Mouse (Mus musculus): ENCODE results near the gene Limd2. TPM values are rescaled to one million over a fixed set of nuclear protein-coding genes. Genes with fewer than 3 reads are reported as not detected.

Gene Limd2
- polyA plus RNA-seq, 1 experiment: 114 TPM

GRCm38 (mm10) chr11:106193371-106194154, 32.9 kb upstream of the Limd2 start:
- Histone ChIP-seq H3K4me3 (replicated peaks; ENCODE audit: extremely low read depth, low read depth, low read length) (peak overlapping the region; percentile 77), H3K4me1 (ENCODE audit: control insufficient read depth, insufficient read depth, low read length) (peaks cover 2% of the 10 kb centered on the region)
- WGBS: under 1% methylated on average over 43 of the region's 44 CpGs
- TF ChIP-seq CTCF (IDR thresholded peaks at IDR 0.05; ENCODE audit: insufficient read depth, low read length) (no peak), POLR2A (IDR thresholded peaks at IDR 0.05; ENCODE audit: borderline replicate concordance, extremely low read depth, low read depth, low read length) (peak; percentile 97)
- peak; percentile 94 for DNase-seq

GRCm38 (mm10) chr11:106192657-106193370, 32.2 kb upstream of the Limd2 start:
- Histone ChIP-seq H3K4me1 (ENCODE audit: control insufficient read depth, insufficient read depth, low read length) (peaks cover 2% of the 10 kb centered on the region), H3K4me3 (replicated peaks; ENCODE audit: extremely low read depth, low read depth, low read length) (peak overlapping the region; percentile 77)
- 8% methylated on average over 19 of the region's 19 CpGs for WGBS
- TF ChIP-seq CTCF (IDR thresholded peaks at IDR 0.05; ENCODE audit: insufficient read depth, low read length) (no peak), POLR2A (IDR thresholded peaks at IDR 0.05; ENCODE audit: borderline replicate concordance, extremely low read depth, low read depth, low read length) (no peak)
- DNase-seq: no peak

DNA sequence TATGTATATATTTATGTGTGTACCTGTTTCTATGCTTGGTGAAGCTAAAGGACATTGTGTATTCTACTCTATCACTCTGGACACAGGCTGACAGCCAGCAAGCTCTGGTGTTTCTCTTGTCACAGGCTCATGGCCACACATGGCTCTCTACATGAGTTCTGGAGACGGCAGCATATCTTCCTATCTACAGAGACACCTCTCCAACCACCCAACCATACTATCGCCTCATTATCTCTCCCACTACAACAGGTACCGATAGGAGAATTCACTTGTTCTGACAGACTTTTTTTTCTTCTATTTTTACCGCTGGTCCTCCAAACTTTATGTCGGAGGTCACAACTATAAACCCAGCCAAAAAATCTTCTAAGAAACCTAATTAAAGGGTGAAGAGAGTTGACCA, 31.6 kb upstream of the Limd2 start:
- Histone ChIP-seq H3K4me3 (replicated peaks; ENCODE audit: extremely low read depth, low read depth, low read length) (no peak overlapping the region), H3K4me1 (ENCODE audit: control insufficient read depth, insufficient read depth, low read length) (peaks cover 2% of the 10 kb centered on the region)
- DNase-seq: no peak
- 70% methylated on average over 5 of the region's 5 CpGs for WGBS
- TF ChIP-seq CTCF (IDR thresholded peaks at IDR 0.05; ENCODE audit: insufficient read depth, low read length) (no peak), POLR2A (IDR thresholded peaks at IDR 0.05; ENCODE audit: borderline replicate concordance, extremely low read depth, low read depth, low read length) (no peak)

DNA sequence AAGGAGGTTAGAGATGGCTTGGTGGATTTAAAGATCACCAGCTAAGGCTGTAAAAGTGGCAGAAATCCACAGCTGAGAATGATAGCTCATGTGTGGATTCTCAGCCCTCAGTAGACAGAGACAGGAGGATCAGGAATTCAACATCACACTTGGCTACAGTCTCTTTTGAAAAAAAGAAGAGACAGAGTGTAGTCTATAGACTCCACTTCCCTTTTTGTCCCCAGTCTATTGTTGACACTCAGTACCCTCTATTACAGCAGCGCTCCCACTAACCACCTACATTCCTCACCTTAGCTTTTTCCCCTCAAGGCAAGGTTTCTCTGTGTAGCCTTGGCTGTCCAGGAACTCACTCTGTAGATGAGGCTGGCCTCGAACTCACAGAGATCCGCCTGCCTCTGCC, 31.1 kb upstream of the Limd2 start:
- Histone ChIP-seq H3K4me1 (ENCODE audit: control insufficient read depth, insufficient read depth, low read length) (peaks cover 2% of the 10 kb centered on the region), H3K4me3 (replicated peaks; ENCODE audit: extremely low read depth, low read depth, low read length) (no peak overlapping the region)
- 96% methylated on average over 3 of the region's 3 CpGs for WGBS
- TF ChIP-seq CTCF (IDR thresholded peaks at IDR 0.05; ENCODE audit: insufficient read depth, low read length) (no peak), POLR2A (IDR thresholded peaks at IDR 0.05; ENCODE audit: borderline replicate concordance, extremely low read depth, low read depth, low read length) (no peak)
- no peak for DNase-seq

DNA sequence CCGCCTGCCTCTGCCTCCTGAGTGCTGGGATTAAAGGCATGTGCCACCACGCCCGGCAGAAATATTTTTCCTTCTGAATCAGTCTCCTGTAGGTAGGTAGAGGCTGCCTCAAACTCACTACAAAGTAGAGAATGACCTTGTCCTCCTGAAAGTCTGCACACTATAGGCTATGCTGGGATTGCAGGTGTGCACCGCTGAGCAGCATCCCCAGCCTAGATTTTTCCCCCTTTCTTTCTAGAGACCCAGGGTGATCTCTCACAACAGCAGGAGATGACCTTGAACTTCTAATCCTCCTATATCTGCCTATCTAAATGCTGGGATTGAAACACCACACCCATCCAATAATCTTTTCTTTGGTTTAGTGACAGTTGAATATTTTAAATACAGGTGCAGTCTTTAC, 26.7 kb upstream of the Limd2 start:
- WGBS: 89% methylated on average over 4 of the region's 4 CpGs
- Histone ChIP-seq H3K4me1 (ENCODE audit: control insufficient read depth, insufficient read depth, low read length) (no peaks in the 10 kb centered on the region), H3K4me3 (replicated peaks; ENCODE audit: extremely low read depth, low read depth, low read length) (no peak overlapping the region)
- no peak for DNase-seq
- TF ChIP-seq POLR2A (IDR thresholded peaks at IDR 0.05; ENCODE audit: borderline replicate concordance, extremely low read depth, low read depth, low read length) (no peak), CTCF (IDR thresholded peaks at IDR 0.05; ENCODE audit: insufficient read depth, low read length) (no peak)

GRCm38 (mm10) chr11:106180449-106180801, 19.8 kb upstream of the Limd2 start:
- WGBS: 80% methylated on average over 2 of the region's 2 CpGs

DNA sequence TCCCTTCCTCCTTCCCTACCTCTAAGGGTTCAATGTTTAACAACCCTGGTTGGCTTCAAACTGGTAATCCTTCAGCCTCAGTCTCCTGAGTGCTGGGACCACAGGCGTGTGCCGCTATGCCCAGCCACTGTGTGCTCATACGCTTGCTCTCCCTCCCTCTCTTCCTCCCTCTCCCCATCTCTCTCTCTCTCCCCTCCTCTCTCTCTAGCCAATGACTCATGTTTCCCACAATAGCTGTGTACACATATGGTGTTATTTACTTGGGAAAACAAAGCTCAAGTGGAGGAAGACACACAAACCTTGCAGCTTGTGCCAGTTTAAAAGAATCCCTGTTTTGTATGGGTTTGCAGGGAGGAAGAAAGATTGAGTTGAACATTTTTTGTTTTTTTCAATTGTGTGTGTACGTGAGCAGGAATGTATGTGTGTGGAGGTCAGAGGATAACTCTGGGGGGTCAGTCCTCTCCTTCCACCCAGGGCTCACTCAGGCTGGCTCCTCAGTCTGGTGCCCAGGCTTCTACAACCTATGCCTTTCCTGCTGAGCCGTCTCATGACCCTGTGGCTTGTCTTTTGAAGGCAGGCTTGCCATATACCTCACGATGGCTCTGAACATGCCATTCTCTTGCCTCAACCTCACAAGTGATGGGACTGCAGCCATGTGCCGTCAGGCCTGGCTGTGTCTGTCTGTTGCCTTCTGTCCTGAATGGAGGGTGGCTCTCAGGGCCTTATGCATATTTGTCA, 19.2 kb upstream of the Limd2 start:
- Histone ChIP-seq H3K4me1 (ENCODE audit: control insufficient read depth, insufficient read depth, low read length) (peaks cover 5% of the 10 kb centered on the region; the same call in 1 of the 2 replicates), H3K4me3 (replicated peaks; ENCODE audit: extremely low read depth, low read depth, low read length) (no peak overlapping the region)
- 61% methylated on average over 7 of the region's 7 CpGs for WGBS
- TF ChIP-seq POLR2A (IDR thresholded peaks at IDR 0.05; ENCODE audit: borderline replicate concordance, extremely low read depth, low read depth, low read length): no peak
- no peak for TF ChIP-seq CTCF (IDR thresholded peaks at IDR 0.05; ENCODE audit: insufficient read depth, low read length)
- DNase-seq: no peak

More at GRCm38 (mm10) chr11:106180449-106180801, 19.8 kb upstream of the Limd2 start:
- Histone ChIP-seq H3K4me1 (ENCODE audit: control insufficient read depth, insufficient read depth, low read length) (peaks cover 5% of the 10 kb centered on the region; the same call in 1 of the 2 replicates), H3K4me3 (replicated peaks; ENCODE audit: extremely low read depth, low read depth, low read length) (no peak overlapping the region)
- no peak for DNase-seq
- TF ChIP-seq CTCF (IDR thresholded peaks at IDR 0.05; ENCODE audit: insufficient read depth, low read length) (no peak), POLR2A (IDR thresholded peaks at IDR 0.05; ENCODE audit: borderline replicate concordance, extremely low read depth, low read depth, low read length) (no peak)

DNA sequence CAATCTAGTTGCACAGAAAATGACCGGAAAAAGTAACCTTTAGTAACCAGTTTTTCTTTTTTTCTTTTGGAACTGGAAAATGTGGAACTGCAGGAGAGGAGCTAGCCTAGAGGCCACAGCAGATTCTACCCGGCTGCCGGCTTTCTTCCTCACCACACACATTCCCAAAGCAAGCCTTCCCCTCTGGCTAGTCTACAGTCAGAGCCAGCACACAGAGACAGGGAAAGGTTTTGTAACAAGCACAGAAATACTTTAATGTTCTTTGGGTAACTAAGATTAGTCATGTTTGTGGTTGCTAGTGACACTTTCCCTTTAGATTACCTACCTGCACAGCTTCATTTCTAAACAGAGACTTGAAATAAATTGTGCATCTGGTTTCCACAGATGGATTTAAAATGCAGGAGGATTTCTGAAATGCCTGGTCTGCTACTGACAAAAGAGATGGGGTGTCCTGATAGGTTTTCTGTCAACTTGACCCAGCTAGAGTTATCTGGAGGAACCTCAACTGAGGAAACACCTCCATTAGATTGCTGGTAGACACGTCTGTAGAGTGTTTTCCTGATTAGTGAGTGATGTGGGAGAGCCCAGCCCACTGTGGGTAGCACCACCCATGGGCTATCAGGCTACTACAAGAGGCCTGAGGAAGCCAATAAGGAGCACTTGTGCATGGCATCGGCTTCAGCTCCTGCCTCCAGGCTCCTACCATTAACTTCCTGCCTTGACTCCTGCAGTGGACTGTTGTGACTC, 17.5 kb upstream of the Limd2 start:
- TF ChIP-seq POLR2A (IDR thresholded peaks at IDR 0.05; ENCODE audit: borderline replicate concordance, extremely low read depth, low read depth, low read length): no peak
- no peak for TF ChIP-seq CTCF (IDR thresholded peaks at IDR 0.05; ENCODE audit: insufficient read depth, low read length)
- Histone ChIP-seq H3K4me1 (ENCODE audit: control insufficient read depth, insufficient read depth, low read length) (peaks cover 5% of the 10 kb centered on the region; the same call in 1 of the 2 replicates), H3K4me3 (replicated peaks; ENCODE audit: extremely low read depth, low read depth, low read length) (no peak overlapping the region)
- 55% methylated on average over 5 of the region's 5 CpGs for WGBS
- DNase-seq: no peak

DNA sequence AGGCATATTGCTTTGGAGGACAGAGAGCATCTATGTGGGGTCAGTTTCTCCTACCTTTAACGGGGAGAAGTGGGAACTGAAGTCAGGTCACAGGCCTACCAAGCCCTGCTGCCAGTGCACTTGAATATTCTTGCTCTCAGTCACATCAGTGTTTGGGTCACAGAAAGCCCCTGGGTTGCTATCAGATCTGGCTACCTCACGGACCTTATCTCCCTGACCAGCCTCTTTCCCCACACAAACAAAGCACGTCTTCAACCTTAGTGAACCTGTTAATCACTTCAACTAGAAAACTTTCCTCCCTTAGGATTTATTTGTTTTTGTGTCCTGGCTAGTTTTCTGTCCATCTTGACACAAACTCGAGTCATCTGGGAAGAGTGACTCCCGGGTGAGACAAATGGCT, 15.7 kb upstream of the Limd2 start:
- H3K4me3 ChIP-seq (replicated peaks; ENCODE audit: extremely low read depth, low read depth, low read length): no peak overlapping the region
- DNase-seq: no peak
- H3K4me1 ChIP-seq (ENCODE audit: control insufficient read depth, insufficient read depth, low read length): peaks cover 5% of the 10 kb centered on the region; the same call in 1 of the 2 replicates
- TF ChIP-seq CTCF (IDR thresholded peaks at IDR 0.05; ENCODE audit: insufficient read depth, low read length): no peak
- no peak for TF ChIP-seq POLR2A (IDR thresholded peaks at IDR 0.05; ENCODE audit: borderline replicate concordance, extremely low read depth, low read depth, low read length)
- 71% methylated on average over 5 of the region's 5 CpGs for WGBS
